Mouse (Mus musculus) G1E (cell line): Measurements from ENCODE around the gene Grn.

ENCODE experiments used
- CTCF ChIP-seq: IDR thresholded peaks from 2 replicates; pipeline ENCODE4 v1.5.1; 2012; ENCODE audit warnings: low read depth, low read length, inconsistent platforms, mixed read lengths
- GATA1 ChIP-seq: IDR thresholded peaks from 2 replicates; pipeline ENCODE4 v1.6.1; 2012; ENCODE audit warnings: borderline replicate concordance, low read length, inconsistent platforms, mixed read lengths
- TAL1 ChIP-seq: conservative IDR thresholded peaks from 2 replicates; pipeline ENCODE4 v1.6.1; 2012; ENCODE audit warnings: low read depth, low read length, inconsistent platforms, mixed read lengths

DNA sequence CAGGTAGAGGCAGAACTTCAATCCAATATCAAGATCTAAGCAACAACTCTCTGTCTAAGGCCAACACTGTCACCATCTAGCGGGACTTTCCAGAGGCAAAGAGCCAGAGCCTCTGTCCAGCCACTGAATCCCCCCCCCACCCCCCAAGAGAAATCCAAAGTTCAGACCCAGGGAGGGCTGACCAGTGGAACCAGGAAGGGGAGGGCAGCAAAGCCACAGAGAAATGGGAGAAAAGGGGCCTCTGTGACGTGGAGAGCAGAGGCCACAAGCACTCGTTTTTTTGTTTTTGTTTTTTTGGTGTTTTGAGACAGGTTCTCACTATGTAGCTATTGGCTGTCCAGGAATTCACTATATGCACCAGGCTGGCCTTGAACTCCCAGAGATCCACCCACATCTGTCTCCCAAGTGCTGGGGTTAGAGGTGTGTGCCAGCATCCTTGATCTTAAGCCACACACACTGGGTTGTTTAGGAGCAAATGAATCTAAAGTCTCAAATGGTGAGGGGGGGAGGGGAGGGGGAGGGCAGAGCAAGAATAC lies 20.3 kb upstream of the Grn start:
- TF ChIP-seq CTCF, result no peak
- no peak for TF ChIP-seq GATA1
- no peak for TF ChIP-seq TAL1
